Mouse (Mus musculus): ENCODE data around the gene Kcnmb2. TPM values are rescaled to one million over a fixed set of nuclear protein-coding genes. Genes with fewer than 3 reads are reported as not detected.
A peak's percentile ranks its signal among the peaks of the same experiment; 100 is the strongest.

Kcnmb2 gene
- total RNA-seq, 2 experiments from 2014 or later, result 6.0 to 6.2 TPM

- DNase-seq (ENCODE audit: extremely low spot score in 1 of 2, low spot score in 1 of 2), result no peak
These were observed 228.4 kb downstream of the Kcnmb2 start for GRCm38 (mm10) chr3:32130696-32131095.

GRCm38 (mm10) chr3:32132395-32133004 lies 230.2 kb downstream of the Kcnmb2 start:
- no peak for DNase-seq (ENCODE audit: extremely low spot score in 1 of 2, low spot score in 1 of 2)

GRCm38 (mm10) chr3:32144194-32144593 lies 241.9 kb downstream of the Kcnmb2 start:
- no peak for DNase-seq (ENCODE audit: extremely low spot score in 1 of 2, low spot score in 1 of 2)

GRCm38 (mm10) chr3:32144655-32145054 lies 242.3 kb downstream of the Kcnmb2 start:
- DNase-seq (ENCODE audit: extremely low spot score in 1 of 2, low spot score in 1 of 2), result no peak

GRCm38 (mm10) chr3:32147739-32148138 lies 245.4 kb downstream of the Kcnmb2 start:
- DNase-seq (ENCODE audit: extremely low spot score in 1 of 2, low spot score in 1 of 2), result no peak

GRCm38 (mm10) chr3:32149851-32150570 lies 247.7 kb downstream of the Kcnmb2 start:
- no peak for DNase-seq (ENCODE audit: extremely low spot score in 1 of 2, low spot score in 1 of 2)

- no peak for DNase-seq (ENCODE audit: extremely low spot score in 1 of 2, low spot score in 1 of 2)
These were observed 278.2 kb downstream of the Kcnmb2 start for GRCm38 (mm10) chr3:32180519-32180918.

- no peak for DNase-seq (ENCODE audit: extremely low spot score in 1 of 2, low spot score in 1 of 2)
These were observed 283.7 kb downstream of the Kcnmb2 start for GRCm38 (mm10) chr3:32185855-32186522.

- peak; percentile 43 to 73 for DNase-seq (ENCODE audit: extremely low spot score in 1 of 2, low spot score in 1 of 2)
These were observed 286.2 kb downstream of the Kcnmb2 start for GRCm38 (mm10) chr3:32188521-32188920.

- no peak for DNase-seq (ENCODE audit: extremely low spot score in 1 of 2, low spot score in 1 of 2)
These were observed 286.6 kb downstream of the Kcnmb2 start for GRCm38 (mm10) chr3:32188955-32189354.

- no peak for DNase-seq (ENCODE audit: extremely low spot score in 1 of 2, low spot score in 1 of 2)
These were observed 287.6 kb downstream of the Kcnmb2 start for GRCm38 (mm10) chr3:32189956-32190355.

- DNase-seq (ENCODE audit: extremely low spot score in 1 of 2, low spot score in 1 of 2), result no peak
These were observed 291.7 kb downstream of the Kcnmb2 start for GRCm38 (mm10) chr3:32194014-32194413.

GRCm38 (mm10) chr3:32226755-32227154 lies 324.4 kb downstream of the Kcnmb2 start:
- no peak for DNase-seq (ENCODE audit: extremely low spot score in 1 of 2, low spot score in 1 of 2)

GRCm38 (mm10) chr3:32236766-32237165 lies 334.5 kb downstream of the Kcnmb2 start:
- peak; percentile 4 to 11 for DNase-seq (ENCODE audit: extremely low spot score in 1 of 2, low spot score in 1 of 2)

Measured in layer of hippocampus, postnatal 25 days (tissue).